Mouse (Mus musculus): ENCODE measurements around the gene Tnfaip6. TPM values are rescaled to one million over a fixed set of nuclear protein-coding genes. Genes with fewer than 3 reads are reported as not detected.

Gene Tnfaip6
- polyA plus RNA-seq, 1 experiment = not detected

DNA sequence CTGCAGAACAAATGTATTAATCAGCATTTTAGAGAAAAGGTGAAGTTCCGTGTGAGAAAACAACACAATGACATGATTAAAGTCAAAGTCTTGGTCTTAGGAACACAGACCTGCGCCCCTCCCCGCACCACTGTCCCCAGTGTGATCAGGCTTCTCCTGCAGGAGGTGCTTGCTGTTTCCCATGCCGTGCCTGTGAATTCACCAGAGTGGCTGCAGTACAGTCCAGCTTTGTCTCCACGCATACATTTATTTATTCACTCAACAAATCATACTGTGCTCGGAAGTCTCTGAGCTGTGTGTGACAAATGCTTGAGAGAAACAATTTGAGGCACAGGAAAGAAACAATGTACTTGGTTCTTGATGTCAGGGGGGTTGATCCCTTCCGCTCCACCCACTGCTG, 21.4 kb upstream of the Tnfaip6 start:
- TF ChIP-seq POLR2A (IDR thresholded peaks at IDR 0.05; ENCODE audit: borderline replicate concordance, control insufficient read depth, low read depth, low read length) (no peak), CTCF (IDR thresholded peaks at IDR 0.05; ENCODE audit: control insufficient read depth, insufficient read depth, low read length) (no peak)
- Histone ChIP-seq H3K4me1 (ENCODE audit: control insufficient read depth, insufficient read depth, low read length) (no peaks in the 10 kb centered on the region), H3K27ac (ENCODE audit: control insufficient read depth, insufficient read depth, low read depth, low read length, poor library complexity) (no peak overlapping the region), H3K4me3 (replicated peaks; ENCODE audit: control insufficient read depth, low read depth, low read length) (no peak overlapping the region)
- WGBS = 56% methylated on average over 7 of the region's 7 CpGs

DNA sequence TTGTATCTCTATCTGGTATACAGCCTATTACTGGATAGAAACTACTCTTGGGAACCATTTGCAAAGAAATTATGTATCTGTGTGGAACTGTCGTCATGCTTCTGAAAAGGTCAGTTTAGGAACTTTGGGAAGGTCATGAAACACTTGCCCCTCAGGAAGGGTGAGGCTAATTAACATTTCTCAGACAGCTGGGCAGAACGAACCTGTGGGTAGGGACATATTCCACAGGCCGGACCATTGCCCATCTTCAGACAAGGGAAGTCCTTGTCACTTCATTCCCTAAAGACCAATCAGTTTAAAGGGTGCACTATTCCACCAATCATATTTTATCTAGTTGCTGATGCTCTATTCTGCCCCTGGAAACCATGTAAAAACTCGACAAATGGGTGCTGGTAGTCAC, 10.7 kb upstream of the Tnfaip6 start:
- WGBS = 80% methylated on average over 4 of the region's 4 CpGs
- Histone ChIP-seq H3K27ac (ENCODE audit: control insufficient read depth, insufficient read depth, low read depth, low read length, poor library complexity) (no peak overlapping the region), H3K4me3 (replicated peaks; ENCODE audit: control insufficient read depth, low read depth, low read length) (no peak overlapping the region), H3K4me1 (ENCODE audit: control insufficient read depth, insufficient read depth, low read length) (no peaks in the 10 kb centered on the region)
- TF ChIP-seq POLR2A (IDR thresholded peaks at IDR 0.05; ENCODE audit: borderline replicate concordance, control insufficient read depth, low read depth, low read length) (no peak), CTCF (IDR thresholded peaks at IDR 0.05; ENCODE audit: control insufficient read depth, insufficient read depth, low read length) (no peak)

DNA sequence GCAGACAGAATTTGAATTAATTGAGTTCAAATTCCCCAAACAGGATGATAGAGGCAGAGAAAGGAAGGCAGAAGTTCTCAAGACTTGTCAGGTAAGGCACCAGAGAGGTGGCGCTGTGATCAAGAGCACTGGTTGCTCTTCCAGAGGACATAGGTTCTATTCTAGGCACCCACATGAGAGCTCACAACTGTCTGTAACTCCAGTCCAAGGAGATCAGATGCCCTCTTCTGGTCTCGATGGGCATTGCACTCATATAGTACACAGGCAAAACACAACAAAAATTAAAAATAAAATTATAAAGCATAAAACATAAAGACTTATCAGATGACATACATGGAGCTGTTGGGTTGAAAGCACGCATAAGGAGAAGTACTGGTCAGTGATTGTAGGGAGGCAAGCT, 8.4 kb upstream of the Tnfaip6 start:
- no peak overlapping the region for H3K4me3 ChIP-seq (replicated peaks; ENCODE audit: control insufficient read depth, low read depth, low read length)

DNA sequence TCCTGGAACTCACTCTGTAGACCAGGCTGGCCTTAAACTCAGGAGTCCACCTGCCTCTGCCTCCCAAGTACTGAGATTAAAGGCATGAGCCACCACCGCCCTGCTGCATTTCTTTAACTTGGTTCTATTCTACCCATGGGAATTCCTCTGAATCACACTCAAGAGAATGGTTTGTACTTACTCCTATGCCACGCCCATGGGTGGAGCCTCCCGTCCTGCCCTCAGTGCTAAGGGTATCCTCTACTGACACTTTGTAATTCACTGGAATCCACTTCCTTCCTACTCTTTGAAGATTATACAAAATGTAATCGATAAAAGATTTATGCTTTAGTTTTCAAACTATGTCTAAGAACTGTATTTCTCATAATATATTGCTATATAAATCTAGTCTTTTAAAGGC, 6.3 kb upstream of the Tnfaip6 start:
- no peak overlapping the region for H3K27ac ChIP-seq (ENCODE audit: control insufficient read depth, insufficient read depth, low read depth, low read length, poor library complexity)

More for the DNA sequence above, 8.4 kb upstream of the Tnfaip6 start:
- no peak overlapping the region for H3K27ac ChIP-seq (ENCODE audit: control insufficient read depth, insufficient read depth, low read depth, low read length, poor library complexity)
- TF ChIP-seq POLR2A (IDR thresholded peaks at IDR 0.05; ENCODE audit: borderline replicate concordance, control insufficient read depth, low read depth, low read length) = no peak
- no peak for TF ChIP-seq CTCF (IDR thresholded peaks at IDR 0.05; ENCODE audit: control insufficient read depth, insufficient read depth, low read length)
- 84% methylated on average over 3 of the region's 3 CpGs for WGBS
- H3K4me1 ChIP-seq (ENCODE audit: control insufficient read depth, insufficient read depth, low read length) = no peaks in the 10 kb centered on the region

DNA sequence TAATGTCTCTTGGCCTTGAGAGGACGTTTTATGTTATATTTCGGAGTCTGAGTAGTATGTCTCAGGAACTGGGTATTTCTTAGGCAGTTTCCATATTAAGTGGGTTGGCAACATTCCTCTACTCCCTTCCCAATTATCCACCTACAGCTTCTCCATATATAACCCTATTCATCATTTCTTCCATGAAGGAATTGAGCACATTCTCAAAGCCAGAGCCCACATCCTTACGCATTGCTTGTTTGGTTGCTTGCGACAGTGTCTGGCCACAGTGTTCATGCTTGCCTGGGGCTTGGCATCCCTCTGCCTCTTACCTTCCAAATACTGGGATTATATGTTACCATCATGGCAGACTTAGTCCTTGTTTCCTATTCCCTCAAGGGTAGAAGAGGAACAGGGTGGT, 3.2 kb upstream of the Tnfaip6 start:
- H3K27ac ChIP-seq (ENCODE audit: control insufficient read depth, insufficient read depth, low read depth, low read length, poor library complexity) = no peak overlapping the region
- H3K4me1 ChIP-seq (ENCODE audit: control insufficient read depth, insufficient read depth, low read length) = no peaks in the 10 kb centered on the region; the same call in 1 of the 2 replicates
- no peak overlapping the region for H3K4me3 ChIP-seq (replicated peaks; ENCODE audit: control insufficient read depth, low read depth, low read length)
- WGBS = 89% methylated on average over 4 of the region's 4 CpGs
- TF ChIP-seq CTCF (IDR thresholded peaks at IDR 0.05; ENCODE audit: control insufficient read depth, insufficient read depth, low read length) = no peak
- TF ChIP-seq POLR2A (IDR thresholded peaks at IDR 0.05; ENCODE audit: borderline replicate concordance, control insufficient read depth, low read depth, low read length) = no peak

More for the DNA sequence above, 6.3 kb upstream of the Tnfaip6 start:
- Histone ChIP-seq H3K4me1 (ENCODE audit: control insufficient read depth, insufficient read depth, low read length) (no peaks in the 10 kb centered on the region; the same call in 1 of the 2 replicates), H3K4me3 (replicated peaks; ENCODE audit: control insufficient read depth, low read depth, low read length) (no peak overlapping the region)
- no peak for TF ChIP-seq CTCF (IDR thresholded peaks at IDR 0.05; ENCODE audit: control insufficient read depth, insufficient read depth, low read length)
- no peak for TF ChIP-seq POLR2A (IDR thresholded peaks at IDR 0.05; ENCODE audit: borderline replicate concordance, control insufficient read depth, low read depth, low read length)
- 60% methylated on average over 4 of the region's 4 CpGs for WGBS

DNA sequence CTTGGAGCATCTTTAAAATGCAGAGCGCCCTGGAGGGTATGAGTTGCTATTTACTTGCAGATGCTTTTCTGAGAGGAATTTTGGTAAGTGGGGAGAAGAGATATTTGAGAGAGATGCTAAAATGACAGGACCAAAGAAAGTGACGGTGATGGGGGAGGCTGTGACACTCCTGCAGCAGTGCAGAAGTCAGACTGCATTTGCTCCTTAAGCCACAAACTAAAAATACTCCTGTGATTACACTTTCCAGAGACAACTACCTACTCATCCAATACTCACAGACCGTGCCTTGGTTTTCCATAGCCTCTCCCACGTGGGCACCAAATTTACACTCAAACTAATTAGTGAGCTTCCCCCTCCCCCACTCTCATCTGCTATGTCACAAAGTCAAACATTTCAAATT, 2.7 kb upstream of the Tnfaip6 start:
- H3K4me1 ChIP-seq (ENCODE audit: control insufficient read depth, insufficient read depth, low read length) = no peaks in the 10 kb centered on the region; the same call in 1 of the 2 replicates
- WGBS = 74% methylated on average over 4 of the region's 4 CpGs
- no peak overlapping the region for H3K27ac ChIP-seq (ENCODE audit: control insufficient read depth, insufficient read depth, low read depth, low read length, poor library complexity)
- TF ChIP-seq CTCF (IDR thresholded peaks at IDR 0.05; ENCODE audit: control insufficient read depth, insufficient read depth, low read length) = no peak
- TF ChIP-seq POLR2A (IDR thresholded peaks at IDR 0.05; ENCODE audit: borderline replicate concordance, control insufficient read depth, low read depth, low read length) = no peak
- no peak overlapping the region for H3K4me3 ChIP-seq (replicated peaks; ENCODE audit: control insufficient read depth, low read depth, low read length)

DNA sequence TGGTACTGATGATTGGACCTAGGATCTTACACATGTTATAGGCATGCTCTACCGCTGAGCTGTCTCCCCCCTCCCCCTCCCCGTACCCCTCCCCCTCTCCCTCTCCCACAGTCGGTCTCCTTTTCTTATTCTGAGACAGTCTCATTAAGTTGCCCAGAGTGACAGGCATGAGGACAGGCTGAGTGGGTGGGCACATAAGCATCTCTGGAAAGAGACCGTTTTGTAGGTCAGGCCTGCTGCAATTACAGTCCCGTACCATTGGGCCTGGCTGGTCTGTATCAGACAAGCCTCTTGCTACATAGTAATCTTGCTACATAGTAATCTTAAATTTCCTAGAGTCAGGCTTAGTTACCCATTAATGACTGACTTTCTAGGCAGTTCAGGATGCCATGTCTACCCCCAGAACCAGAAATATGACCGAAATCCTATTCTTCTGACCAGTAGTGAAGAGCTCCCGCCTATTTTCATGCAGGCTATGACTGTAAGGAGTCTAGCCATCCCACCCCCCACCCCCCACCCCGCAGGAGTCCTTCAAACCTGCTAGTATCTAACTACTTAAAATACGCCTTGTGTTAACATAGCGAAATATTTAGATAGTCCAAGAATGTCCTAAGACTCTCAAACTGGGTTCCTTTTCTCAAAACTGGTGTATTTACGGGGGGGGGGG, 747 bp upstream of the Tnfaip6 start:
- WGBS = 65% methylated on average over 11 of the region's 11 CpGs
- no peak overlapping the region for H3K4me3 ChIP-seq (replicated peaks; ENCODE audit: control insufficient read depth, low read depth, low read length)
- H3K4me1 ChIP-seq (ENCODE audit: control insufficient read depth, insufficient read depth, low read length) = no peaks in the 10 kb centered on the region; the same call in 1 of the 2 replicates
- TF ChIP-seq CTCF (IDR thresholded peaks at IDR 0.05; ENCODE audit: control insufficient read depth, insufficient read depth, low read length) = no peak
- no peak for TF ChIP-seq POLR2A (IDR thresholded peaks at IDR 0.05; ENCODE audit: borderline replicate concordance, control insufficient read depth, low read depth, low read length)
- H3K27ac ChIP-seq (ENCODE audit: control insufficient read depth, insufficient read depth, low read depth, low read length, poor library complexity) = no peak overlapping the region

DNA sequence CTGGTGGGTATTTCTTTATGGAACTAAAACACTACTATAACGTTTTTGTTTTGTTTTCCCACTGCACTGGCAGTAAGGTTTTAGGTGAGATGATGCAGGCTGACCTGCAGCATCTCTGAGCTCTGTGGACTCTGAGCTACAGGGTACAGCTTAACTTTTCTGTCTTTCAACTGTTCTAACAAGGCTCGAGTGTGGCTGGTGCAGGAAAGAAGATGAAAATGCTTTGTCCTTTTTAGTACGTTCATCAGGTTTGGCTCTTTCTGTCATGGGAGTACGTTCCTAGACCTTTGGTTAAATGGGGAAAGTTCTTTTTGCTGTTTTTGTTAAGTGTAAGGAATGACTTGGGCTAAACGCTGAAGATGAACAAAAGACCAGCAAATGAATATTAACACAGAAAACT, 749 bp downstream of the Tnfaip6 start:
- WGBS = 51% methylated on average over 5 of the region's 5 CpGs
- Histone ChIP-seq H3K27ac (ENCODE audit: control insufficient read depth, insufficient read depth, low read depth, low read length, poor library complexity) (no peak overlapping the region), H3K4me3 (replicated peaks; ENCODE audit: control insufficient read depth, low read depth, low read length) (no peak overlapping the region), H3K4me1 (ENCODE audit: control insufficient read depth, insufficient read depth, low read length) (no peaks in the 10 kb centered on the region; the same call in 1 of the 2 replicates)
- TF ChIP-seq POLR2A (IDR thresholded peaks at IDR 0.05; ENCODE audit: borderline replicate concordance, control insufficient read depth, low read depth, low read length) (no peak), CTCF (IDR thresholded peaks at IDR 0.05; ENCODE audit: control insufficient read depth, insufficient read depth, low read length) (no peak)

Data from bone marrow, adult 2 months (tissue).